Comparison of ENCODE assay signal across 28 mouse cellular contexts in the genomic region with DNA sequence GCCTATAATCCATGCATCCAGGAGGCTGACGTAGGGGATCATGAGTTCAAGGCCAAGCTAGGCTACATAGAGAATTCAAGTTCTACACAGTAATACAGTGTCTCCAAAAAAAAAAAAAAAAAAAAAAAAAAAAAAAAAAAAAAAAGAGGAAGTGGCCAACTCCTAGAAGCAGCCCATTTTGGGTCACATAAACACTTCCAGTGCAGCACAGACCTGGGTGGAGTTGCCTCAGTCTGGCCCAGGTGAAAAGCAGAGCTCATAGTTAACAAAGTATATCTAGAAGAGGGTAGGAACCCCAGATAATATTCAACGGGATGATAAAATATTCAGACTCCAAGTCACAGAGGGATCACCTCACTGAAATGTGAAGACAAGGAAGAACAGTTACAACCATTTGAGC.
DNase-seq lines count a peak whose midpoint lies in the region; ATAC-seq and TF ChIP-seq lines count a peak whose summit lies in the region.
"Had no signal": no experiment of that assay in that cellular context is flagged by ENCODE, and none has a peak within 500 bp of the region (broad histone marks: within the 10 kb centered on the region; RNA-seq: fewer than 3 reads in every experiment).

No protein-coding gene starts in this region.

- TF ChIP-seq RAD21 in MEL (IDR thresholded peaks at IDR 0.05; ENCODE audit: low read depth, low read length) = no peak

- TF ChIP-seq POLR2A in MEL (IDR thresholded peaks at IDR 0.05; ENCODE audit: control insufficient read depth in 1 of 2, insufficient read depth in 1 of 2, low read depth in 1 of 2, low read length in 2 of 2, poor library complexity in 1 of 2) = no peak

- ATAC-seq in granulocyte monocyte progenitor cell, adult 5-6 weeks (replicated peaks; ENCODE audit: poor library complexity, severe bottlenecking) = peak; percentile 42; the same call in 1 of the 2 replicates
- ATAC-seq in cerebellum, adult (ENCODE audit: insufficient number of reproducible peaks, low FRiP score, low TSS enrichment) = no peak
- ATAC-seq: forebrain, embryonic 13.5 days; forebrain, embryonic 16.5 days; hindbrain, postnatal 0 days; inflammation-experienced regulatory T-cells, adult 6 months; intestine, embryonic 16.5 days had no signal

- H3K9ac ChIP-seq in MEL (ENCODE audit: control insufficient read depth, low read depth, low read length, poor library complexity, severe bottlenecking) = no peak overlapping the region
- H3K9ac ChIP-seq: forebrain, embryonic 13.5 days; heart, embryonic 13.5 days; hindbrain, embryonic 14.5 days had no signal

- H3K4me1 ChIP-seq in MEL (ENCODE audit: control insufficient read depth in 1 of 2, insufficient read depth in 2 of 2, low read length in 2 of 2) = peaks cover 0 to 7% of the 10 kb centered on the region in 2 experiments; a peak in 1 of 4 replicates
- H3K4me1 ChIP-seq: forebrain, embryonic 10.5 days; forebrain, embryonic 13.5 days; heart, embryonic 10.5 days; heart, embryonic 13.5 days had no signal

- DNase-seq in A20 (ENCODE audit: low read depth, low spot score) (peak; percentile 6), MEL (ENCODE audit: low read depth, low spot score) (peak; percentile 67)
- no peak for DNase-seq in gastrocnemius, postnatal 25 days
- DNase-seq in adrenal gland, adult 18-20 months (ENCODE audit: low spot score in 2 of 2) = no peak
- no peak for DNase-seq in thymus, postnatal 4 days
- DNase-seq: adrenal gland, adult 8-10 months; adrenal gland, postnatal 25 days; cerebellum, adult 11 months; cerebellum, adult 2 months; cerebellum, postnatal 10 days; cerebellum, postnatal 36 days; gastrocnemius, adult 2 months; gastrocnemius, postnatal 14 days; heart, adult 2 months; heart, postnatal 14 days; heart, postnatal 4 days; kidney, adult 18-20 months had no signal

- H3K27ac ChIP-seq in MEL (ENCODE audit: control insufficient read depth, low read depth, low read length) = no peak overlapping the region
- H3K27ac ChIP-seq: forebrain, embryonic 10.5 days; forebrain, embryonic 13.5 days; gastrocnemius, adult 2 months; heart, adult 2 months; heart, embryonic 10.5 days; heart, embryonic 13.5 days; hindbrain, embryonic 14.5 days; hindbrain, postnatal 0 days had no signal

- peak; percentile 17 to 59; a peak in 2 of 4 replicates for TF ChIP-seq EP300 in MEL (IDR thresholded peaks at IDR 0.05; ENCODE audit: low read depth in 1 of 2, low read length in 2 of 2)

- no peak for TF ChIP-seq CTCF in MEL (IDR thresholded peaks at IDR 0.05 in 2 of 3, conservative IDR thresholded peaks at IDR 0.05 in 1 of 3; ENCODE audit: control insufficient read depth in 1 of 3, insufficient read depth in 1 of 3, low read depth in 2 of 3, low read length in 3 of 3, poor library complexity in 1 of 3, severe bottlenecking in 1 of 3)

- H3K79me2 ChIP-seq in MEL (ENCODE audit: control insufficient read depth, insufficient read depth, low read length, poor library complexity) = no peaks in the 10 kb centered on the region

- H3K36me3 ChIP-seq in MEL (ENCODE audit: control insufficient read depth in 1 of 2, insufficient read depth in 2 of 2, low read length in 2 of 2) = peaks cover 0 to 7% of the 10 kb centered on the region in 2 experiments; a peak in 2 of 4 replicates
- H3K36me3 ChIP-seq: forebrain, embryonic 10.5 days; heart, embryonic 10.5 days; heart, embryonic 13.5 days had no signal

- H3K9me3 ChIP-seq in MEL (replicated peaks; ENCODE audit: insufficient read depth, low read length) = no peaks in the 10 kb centered on the region
- H3K9me3 ChIP-seq: forebrain, embryonic 10.5 days; forebrain, embryonic 13.5 days; heart, embryonic 10.5 days; heart, embryonic 13.5 days had no signal

- no peak overlapping the region for H3K4me3 ChIP-seq in MEL (ENCODE audit: control insufficient read depth in 1 of 2, insufficient read depth in 1 of 2, low read depth in 2 of 2, low read length in 2 of 2)
- H3K4me3 ChIP-seq: forebrain, embryonic 10.5 days; forebrain, embryonic 13.5 days; gastrocnemius, adult 2 months; heart, adult 2 months; heart, embryonic 10.5 days; heart, embryonic 13.5 days had no signal

- H3K27me3 ChIP-seq in MEL (ENCODE audit: control insufficient read depth in 1 of 2, insufficient read depth in 2 of 2, low read length in 2 of 2) = no peaks in the 10 kb centered on the region

TF ChIP-seq in MEL, 35 proteins besides CTCF, POLR2A, EP300 and RAD21:
- no peak for TF ChIP-seq GATA1 (IDR thresholded peaks at IDR 0.05; ENCODE audit: low read depth, low read length)
- no peak for TF ChIP-seq BHLHE40 (IDR thresholded peaks at IDR 0.05; ENCODE audit: borderline replicate concordance, low read depth, low read length)
- no peak for TF ChIP-seq USF1 (IDR thresholded peaks at IDR 0.05; ENCODE audit: low read depth, low read length)
- no peak for TF ChIP-seq MXI1 (IDR thresholded peaks at IDR 0.05; ENCODE audit: low read depth, low read length)
- no peak for TF ChIP-seq MYB (IDR thresholded peaks at IDR 0.05; ENCODE audit: low read depth, low read length)
- TF ChIP-seq ZNF384 (IDR thresholded peaks at IDR 0.05; ENCODE audit: low read depth, low read length) = peak; percentile 100
- TF ChIP-seq POLR2AphosphoS5 (IDR thresholded peaks at IDR 0.05; ENCODE audit: borderline replicate concordance, low read depth, low read length) = no peak
- peak; percentile 65; the same call in 1 of the 2 replicates for TF ChIP-seq ZKSCAN1 (IDR thresholded peaks at IDR 0.05; ENCODE audit: low read depth, low read length)
- no peak for TF ChIP-seq UBTF (IDR thresholded peaks at IDR 0.05; ENCODE audit: borderline replicate concordance, insufficient read depth, low read depth, low read length)
- no peak for TF ChIP-seq GABPA (IDR thresholded peaks at IDR 0.05; ENCODE audit: low read depth, low read length)
- 0 out of 2 replicates have a peak, but pooled peaks have one; percentile 11 for TF ChIP-seq ELF1 (IDR thresholded peaks at IDR 0.05; ENCODE audit: low read depth, low read length)
- 0 out of 2 replicates have a peak, but pooled peaks have one; percentile 42 for TF ChIP-seq RCOR1 (IDR thresholded peaks at IDR 0.05; ENCODE audit: low read depth, low read length)
- no peak for TF ChIP-seq NRF1 (IDR thresholded peaks at IDR 0.05; ENCODE audit: insufficient read depth, low read depth, low read length, poor library complexity, severe bottlenecking)
- TF ChIP-seq HCFC1 (IDR thresholded peaks at IDR 0.05; ENCODE audit: low read depth, low read length) = 0 out of 2 replicates have a peak, but pooled peaks have one; percentile 33
- no peak for TF ChIP-seq MEF2A (IDR thresholded peaks at IDR 0.05; ENCODE audit: extremely low read depth, insufficient replicate concordance, low read depth, low read length, poor library complexity, severe bottlenecking)
- TF ChIP-seq TBP (IDR thresholded peaks at IDR 0.05; ENCODE audit: low read depth, low read length) = no peak

Comparison
In these comparisons a context has a peak if more than half of its experiments do, and no peak if none do; other contexts are left out.
1. DNase-seq: peak in A20 (single experiment) and MEL (single experiment); none in gastrocnemius, postnatal 25 days (single experiment), adrenal gland, adult 18-20 months (0 of 2) and thymus, postnatal 4 days (single experiment).